Mouse (Mus musculus) kidney, adult 2 months (tissue): ENCODE measurements around the gene Sec14l2. TPM values are rescaled to one million over a fixed set of nuclear protein-coding genes. Genes with fewer than 3 reads are reported as not detected.
"Not testable (repeated sequence)": the region's sequence is repeated elsewhere in the genome, so short reads cannot be mapped to it uniquely, and the experiment has no call there.

Experiments
- DNase-seq: peaks from one replicate; pipeline ENCODE4 v3.0.0; 2021
- H3K27ac ChIP-seq: fragments of 200-500 bp; 2 replicates; pipeline ENCODE4 v1.5.1; 2012; ENCODE audit warnings: low read depth, low read length, control low read depth, inconsistent platforms; ENCODE audit not compliant: insufficient read depth
- H3K27me3 ChIP-seq: fragments of 200-500 bp; replicated peaks from 2 replicates; pipeline ENCODE4 v1.6.1; 2012; ENCODE audit warnings: mild to moderate bottlenecking, moderate library complexity, low read length, inconsistent platforms; ENCODE audit not compliant: control insufficient read depth, insufficient read depth
- H3K36me3 ChIP-seq: fragments of 200-500 bp; 2 replicates; pipeline ENCODE4 v1.6.1; 2012; ENCODE audit warnings: mild to moderate bottlenecking, moderate library complexity, low read length, inconsistent platforms; ENCODE audit not compliant: control insufficient read depth, insufficient read depth
- H3K4me1 ChIP-seq: fragments of 200-500 bp; 2 replicates; pipeline ENCODE4 v1.6.1; 2011; ENCODE audit warnings: low read length; ENCODE audit not compliant: control insufficient read depth, insufficient read depth
- H3K4me3 ChIP-seq: fragments of 200-500 bp; 2 replicates; pipeline ENCODE4 v1.5.1; 2011; ENCODE audit warnings: mild to moderate bottlenecking, low read depth, low read length, control low read depth; ENCODE audit not compliant: insufficient read depth
- CTCF ChIP-seq: fragments of 200-500 bp; conservative IDR thresholded peaks from 2 replicates; pipeline ENCODE4 v1.5.1; 2011; ENCODE audit warnings: low read depth, mild to moderate bottlenecking, control low read depth, low read length, moderate library complexity, mixed read lengths; ENCODE audit not compliant: insufficient read depth, insufficient read length
- POLR2A ChIP-seq: fragments of 200-500 bp; IDR thresholded peaks from one replicate; pipeline ENCODE4 v1.6.1; 2011; ENCODE audit warnings: low read depth, low read length, control low read depth
- WGBS: fragments of 180-500 bp; shearing (Covaris S2); methylation state at CpG from one replicate; pipeline ENCODE4 v1.1.7; 2018; 5-methylcytosine and 5-hydroxymethylcytosine counted together
- polyA plus RNA-seq: library from polyadenylated mRNA; depleted of rRNA; stranded (reverse); fragments of >200 nt; gene quantifications from 2 replicates; pipeline ENCODE4 v1.2.3, GENCODE M21; 2012

The Sec14l2 gene
- polyA plus RNA-seq, 1 experiment: 1.8 TPM

DNA sequence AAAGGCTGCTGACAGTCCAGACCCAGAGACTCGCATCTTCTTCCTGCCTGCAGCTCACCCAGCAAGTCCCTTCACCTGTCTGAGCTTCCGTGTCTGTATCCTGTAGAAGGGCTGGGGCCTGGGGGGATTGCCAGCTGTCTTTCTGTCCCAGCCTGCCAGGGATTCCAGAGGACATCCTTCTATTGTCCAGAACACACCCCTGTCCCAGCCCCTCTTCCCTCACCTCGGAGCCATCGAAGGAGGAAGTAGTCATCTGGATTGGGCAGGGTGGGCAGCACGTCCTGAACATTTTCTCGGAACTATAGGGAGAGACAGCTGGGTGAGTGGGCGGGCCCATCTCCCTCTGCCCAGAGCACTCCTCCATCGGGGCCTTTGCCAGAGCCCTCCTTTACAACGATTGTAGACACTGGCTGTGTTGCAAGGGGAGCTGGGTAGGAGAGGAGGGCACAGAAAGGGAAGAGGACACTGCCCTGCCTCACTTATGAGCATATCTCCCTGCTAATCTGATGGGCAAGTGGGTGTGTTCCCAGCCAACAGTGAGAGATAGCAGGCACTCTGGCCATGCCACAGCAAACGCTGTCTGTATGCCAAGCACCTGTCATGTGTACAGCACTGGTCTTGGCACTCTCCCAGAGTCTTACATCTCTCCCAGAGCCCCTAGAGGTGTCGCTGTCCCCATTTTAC is 6.6 kb downstream of the Sec14l2 start:
- 68% methylated on average over 11 of the region's 11 CpGs for WGBS
- DNase-seq: no peak
- Histone ChIP-seq H3K4me1 (no peaks in the 10 kb centered on the region), H3K27ac (no peak overlapping the region), H3K36me3 (no peaks in the 10 kb centered on the region), H3K4me3 (no peak overlapping the region), H3K27me3 (no peaks in the 10 kb centered on the region)
- TF ChIP-seq CTCF (no peak), POLR2A (no peak)

DNA sequence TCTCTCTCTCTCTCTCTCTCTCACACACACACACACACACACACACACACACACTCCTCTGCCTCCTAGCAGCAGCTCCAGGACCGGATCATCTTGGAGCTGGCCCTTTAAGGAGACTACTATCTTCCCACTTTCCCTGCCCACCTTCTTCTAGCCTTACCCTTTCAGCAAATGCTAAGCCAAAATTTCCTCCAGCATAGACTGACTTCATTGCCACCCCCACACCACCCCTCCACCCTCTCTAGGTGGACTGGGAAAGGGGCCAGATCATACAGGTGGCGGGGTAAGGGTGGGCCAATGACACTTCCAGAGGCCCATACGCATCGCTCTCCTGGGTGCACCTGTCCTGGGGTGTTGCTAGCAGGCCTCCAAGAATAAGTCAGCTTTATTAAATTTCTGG is 7.8 kb downstream of the Sec14l2 start:
- no peak for DNase-seq
- H3K4me1 ChIP-seq: no peaks in the 10 kb centered on the region
- H3K27ac ChIP-seq: no peak overlapping the region
- no peaks in the 10 kb centered on the region for H3K36me3 ChIP-seq
- WGBS: 92% methylated on average over 4 of the region's 4 CpGs
- H3K27me3 ChIP-seq: no peaks in the 10 kb centered on the region
- no peak overlapping the region for H3K4me3 ChIP-seq
- TF ChIP-seq CTCF: no peak
- no peak for TF ChIP-seq POLR2A

- H3K4me3 ChIP-seq: not testable (repeated sequence)
- WGBS: 83% methylated on average over 6 of the region's 6 CpGs
These were observed 8.7 kb downstream of the Sec14l2 start for GRCm38 (mm10) chr11:4114541-4114940.

DNA sequence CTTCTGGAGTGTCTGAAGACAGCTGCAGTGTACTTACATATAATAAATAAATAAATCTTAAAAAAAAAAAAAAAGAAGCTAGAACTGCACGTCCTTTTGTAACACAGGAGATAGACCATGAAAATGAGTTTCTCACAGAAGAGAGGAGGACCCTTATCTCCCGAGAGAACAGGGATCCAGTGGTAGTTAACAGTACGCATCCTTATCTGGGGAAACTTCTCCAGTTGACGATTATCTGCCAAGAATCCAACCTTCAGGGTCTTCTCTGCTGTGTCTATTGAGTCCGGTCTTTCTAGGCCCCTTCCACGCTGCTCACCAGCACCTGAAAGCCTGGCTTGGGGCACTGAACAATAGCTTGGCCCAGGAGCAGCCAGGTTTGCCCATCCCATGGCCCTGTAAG is 9.2 kb downstream of the Sec14l2 start:
- Histone ChIP-seq H3K4me3 (no peak overlapping the region), H3K27ac (no peak overlapping the region), H3K27me3 (no peaks in the 10 kb centered on the region), H3K36me3 (no peaks in the 10 kb centered on the region), H3K4me1 (no peaks in the 10 kb centered on the region)
- 91% methylated on average over 6 of the region's 6 CpGs for WGBS
- TF ChIP-seq CTCF (no peak), POLR2A (no peak)
- no peak for DNase-seq

More at GRCm38 (mm10) chr11:4114541-4114940, 8.7 kb downstream of the Sec14l2 start:
- H3K27ac ChIP-seq, DNase-seq, H3K36me3 ChIP-seq, H3K4me1 ChIP-seq, H3K27me3 ChIP-seq: not testable (repeated sequence)

GRCm38 (mm10) chr11:4113496-4113895 is 9.7 kb downstream of the Sec14l2 start:
- DNase-seq: no peak
- WGBS: 83% methylated on average over 4 of the region's 4 CpGs
- no peak for TF ChIP-seq POLR2A
- TF ChIP-seq CTCF: no peak
- Histone ChIP-seq H3K36me3 (no peaks in the 10 kb centered on the region), H3K4me1 (no peaks in the 10 kb centered on the region), H3K27me3 (no peaks in the 10 kb centered on the region), H3K4me3 (no peak overlapping the region), H3K27ac (no peak overlapping the region)

DNA sequence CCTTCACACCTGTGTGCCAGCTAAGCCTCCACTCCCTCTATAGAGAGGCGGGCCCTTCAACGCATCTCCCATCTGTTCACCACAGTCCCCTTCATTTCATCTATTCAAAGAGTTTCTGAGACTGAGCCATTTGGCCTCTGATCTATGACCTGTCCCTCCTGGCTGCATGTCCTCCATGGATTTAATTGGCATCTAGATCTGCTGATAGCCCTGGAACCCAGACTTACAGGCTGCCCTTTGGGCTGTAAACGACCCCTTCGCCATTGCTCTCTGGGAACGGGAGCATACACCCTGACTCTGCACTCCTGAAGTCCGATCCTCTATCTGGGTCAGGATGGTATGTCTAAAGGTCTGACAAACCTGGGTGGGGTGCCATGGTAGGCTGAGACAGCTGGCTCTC is 10.4 kb downstream of the Sec14l2 start:
- no peak for DNase-seq
- Histone ChIP-seq H3K4me3 (no peak overlapping the region), H3K36me3 (no peaks in the 10 kb centered on the region), H3K4me1 (no peaks in the 10 kb centered on the region), H3K27me3 (no peaks in the 10 kb centered on the region), H3K27ac (no peak overlapping the region)
- 70% methylated on average over 6 of the region's 6 CpGs for WGBS
- TF ChIP-seq CTCF (no peak), POLR2A (no peak)

GRCm38 (mm10) chr11:4112033-4112432 is 11.2 kb downstream of the Sec14l2 start:
- H3K36me3 ChIP-seq: no peaks in the 10 kb centered on the region
- WGBS: 90% methylated on average over 4 of the region's 4 CpGs
- TF ChIP-seq POLR2A: no peak
- TF ChIP-seq CTCF: no peak

More at GRCm38 (mm10) chr11:4112033-4112432, 11.2 kb downstream of the Sec14l2 start:
- Histone ChIP-seq H3K4me1 (no peaks in the 10 kb centered on the region), H3K4me3 (no peak overlapping the region), H3K27me3 (no peaks in the 10 kb centered on the region), H3K27ac (no peak overlapping the region)
- DNase-seq: no peak
